Mouse (Mus musculus) kidney, postnatal 14 days (tissue): ENCODE results near the gene Vegfb.
A peak's percentile ranks its signal among the peaks of the same experiment; 100 is the strongest.

Source experiments
- DNase-seq: peaks from one replicate; pipeline ENCODE4 v3.0.0; 2022; ENCODE audit warnings: mixed read lengths

Gene Vegfb

DNA sequence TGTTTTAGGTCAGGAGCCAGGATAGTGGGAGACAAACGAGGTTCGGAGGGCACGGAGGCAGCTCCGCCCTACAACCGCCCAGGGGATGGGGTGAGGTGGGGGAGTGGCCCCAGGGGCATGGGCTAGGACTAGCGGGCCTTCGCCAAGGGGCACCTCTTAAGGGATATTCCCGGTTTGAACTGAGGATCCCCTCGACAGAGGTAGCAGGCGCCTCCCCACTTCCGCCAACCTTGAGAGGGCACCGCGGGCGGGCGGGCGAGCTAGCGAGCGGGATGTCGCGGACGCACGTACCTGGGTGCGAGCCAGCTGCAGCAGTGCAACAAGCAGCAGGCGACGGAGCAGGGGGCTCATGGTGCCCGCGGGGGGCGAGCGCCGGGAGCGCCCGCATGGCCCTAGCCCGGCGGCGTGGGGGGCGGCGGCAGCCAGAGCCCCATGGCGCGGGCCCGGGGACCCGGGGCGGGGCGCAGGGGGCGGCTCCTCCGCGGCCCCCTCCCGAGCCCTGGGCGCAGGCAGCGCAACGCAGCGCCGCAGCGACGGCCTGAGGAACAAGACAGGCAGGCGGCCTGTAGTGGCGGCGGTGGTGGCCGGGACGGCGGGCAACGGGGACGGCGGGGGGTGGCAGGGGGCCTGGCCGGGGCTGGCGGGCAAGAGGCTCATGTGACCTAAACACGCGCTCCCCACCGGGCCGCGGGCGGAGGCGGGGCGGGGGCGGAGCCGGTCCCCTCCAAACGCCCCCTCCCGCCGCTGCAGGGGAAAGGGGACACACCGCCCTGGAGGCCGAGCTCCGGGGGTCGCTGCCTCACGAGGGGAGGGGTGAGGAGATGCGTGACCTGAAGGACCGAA, at the start of gene Vegfb:
Gene Vegfb, minus strand, starts transcription at position 591 of the 843 bp plus-strand sequence.
- DNase-seq, result peak; percentile 84

- DNase-seq, result no peak
These were observed 46.6 kb upstream of the Vegfb start for GRCm38 (mm10) chr19:7034006-7034405.

GRCm38 (mm10) chr19:7029531-7029930, 42.1 kb upstream of the Vegfb start:
- no peak for DNase-seq

- DNase-seq, result peak; percentile 71
These were observed 32.8 kb upstream of the Vegfb start for GRCm38 (mm10) chr19:7020224-7020641.

DNA sequence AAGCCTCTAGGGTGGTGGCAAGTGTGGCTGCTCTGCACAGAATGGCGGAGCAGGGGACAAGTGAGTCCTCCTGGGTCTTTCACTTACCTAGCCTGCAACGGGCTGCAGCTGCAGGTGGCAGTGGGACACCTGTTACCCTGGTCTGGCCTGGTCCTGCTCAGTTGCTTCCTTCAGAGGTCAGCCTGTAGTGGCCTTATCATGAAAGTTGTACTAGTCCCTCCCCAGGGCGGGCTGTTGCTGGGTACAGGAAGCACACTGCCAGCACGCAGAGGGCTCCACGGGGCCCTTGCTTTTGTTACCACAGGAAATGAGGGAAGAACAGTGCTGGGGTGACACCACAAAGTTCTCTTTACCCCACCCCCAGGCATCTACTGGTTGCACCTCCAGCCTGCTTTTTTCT, 31.7 kb upstream of the Vegfb start, which contains the start of gene Fermt3:
Gene Fermt3, minus strand, starts transcription at position 279 of the 400 bp plus-strand sequence.
- DNase-seq, result no peak

DNA sequence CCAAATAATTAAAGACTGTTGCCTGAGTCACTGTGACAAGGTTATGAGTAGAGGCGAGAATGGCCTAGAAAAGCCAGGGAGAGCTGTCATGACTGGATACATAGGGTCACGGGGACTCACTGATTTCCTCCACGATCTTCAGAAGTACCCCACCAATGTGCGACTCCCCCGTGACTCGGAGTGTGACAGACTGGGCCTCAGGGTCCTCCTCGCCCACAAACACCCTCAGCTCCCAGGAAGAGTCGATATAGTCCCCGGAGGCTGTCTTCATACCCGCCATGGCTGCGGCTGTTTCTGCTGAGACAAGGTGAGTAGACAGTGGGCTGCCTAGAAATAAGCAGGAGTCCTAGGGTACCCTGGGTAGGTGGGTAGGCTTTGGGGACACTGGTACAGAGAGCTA, 31.1 kb upstream of the Vegfb start:
- DNase-seq, result no peak

DNA sequence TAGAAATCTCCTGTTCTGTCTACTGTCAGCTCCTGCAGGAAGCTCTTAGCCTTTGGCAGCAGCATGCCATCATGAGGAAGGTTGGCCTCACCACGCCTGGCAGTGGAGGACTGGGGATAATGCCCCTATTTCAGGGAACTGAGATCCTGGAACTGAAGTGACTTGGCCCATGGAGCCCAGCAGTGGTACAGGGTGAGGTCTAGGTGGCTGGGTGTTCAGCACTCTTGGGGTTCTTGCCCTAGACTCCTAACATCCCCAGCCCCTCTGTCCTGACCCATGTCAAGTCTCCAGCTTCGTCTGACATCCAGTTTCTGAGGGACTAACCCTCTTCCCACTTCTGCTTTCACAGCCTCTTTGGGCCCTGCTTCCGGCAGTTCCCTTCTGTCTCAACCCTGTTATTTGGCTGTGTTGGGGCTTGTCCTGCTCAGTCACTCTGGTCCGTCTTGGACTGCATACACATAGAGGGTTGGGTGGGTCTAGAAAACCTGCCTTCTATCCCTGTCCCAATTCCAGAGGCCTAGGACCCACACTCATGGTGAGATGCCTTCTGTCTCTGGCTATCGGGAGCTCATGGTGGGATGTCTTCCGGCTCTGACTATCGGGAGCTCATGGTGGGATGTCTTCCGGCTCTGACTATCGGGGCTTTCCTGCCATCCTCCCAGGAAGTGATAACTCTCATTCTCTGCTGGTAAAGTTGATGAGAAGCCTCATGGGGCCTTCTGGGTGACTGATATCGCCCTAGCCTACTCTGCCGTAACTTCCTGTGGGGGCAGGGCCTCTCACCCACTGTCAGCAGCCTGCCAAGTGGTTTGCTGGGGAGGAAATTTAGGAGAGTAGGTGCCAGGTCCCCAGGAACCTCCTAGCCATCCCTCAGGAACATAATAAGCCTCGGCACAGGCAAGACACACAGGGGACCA, 30.3 kb upstream of the Vegfb start:
- DNase-seq, result no peak

- DNase-seq, result no peak
These were observed 27.2 kb upstream of the Vegfb start for GRCm38 (mm10) chr19:7014481-7015135.

- peak; percentile 31 for DNase-seq
These were observed 26.5 kb upstream of the Vegfb start for GRCm38 (mm10) chr19:7013984-7014383.

DNA sequence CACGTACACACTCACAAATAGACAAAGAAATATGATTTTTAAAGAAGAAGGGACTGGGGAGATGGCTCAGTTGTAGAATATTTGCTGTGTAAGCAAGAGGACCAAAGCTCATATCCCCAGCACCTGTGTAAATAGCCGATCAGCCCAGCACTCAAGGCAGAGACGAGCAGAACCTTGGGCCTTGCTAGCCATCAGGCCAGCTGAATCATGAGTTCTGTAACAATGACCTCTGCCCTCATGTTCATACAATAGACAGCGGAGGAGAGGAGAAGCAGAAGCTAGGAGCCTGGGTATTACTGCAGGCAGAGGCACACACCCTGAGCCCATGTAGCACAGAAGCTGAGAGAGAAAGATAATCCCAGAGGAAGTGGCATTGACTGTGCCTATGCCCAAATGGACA, 25.0 kb upstream of the Vegfb start:
- no peak for DNase-seq

- no peak for DNase-seq
These were observed 19.6 kb upstream of the Vegfb start for GRCm38 (mm10) chr19:7006892-7007593.

GRCm38 (mm10) chr19:6999360-7000063, 12.1 kb upstream of the Vegfb start:
- no peak for DNase-seq

DNA sequence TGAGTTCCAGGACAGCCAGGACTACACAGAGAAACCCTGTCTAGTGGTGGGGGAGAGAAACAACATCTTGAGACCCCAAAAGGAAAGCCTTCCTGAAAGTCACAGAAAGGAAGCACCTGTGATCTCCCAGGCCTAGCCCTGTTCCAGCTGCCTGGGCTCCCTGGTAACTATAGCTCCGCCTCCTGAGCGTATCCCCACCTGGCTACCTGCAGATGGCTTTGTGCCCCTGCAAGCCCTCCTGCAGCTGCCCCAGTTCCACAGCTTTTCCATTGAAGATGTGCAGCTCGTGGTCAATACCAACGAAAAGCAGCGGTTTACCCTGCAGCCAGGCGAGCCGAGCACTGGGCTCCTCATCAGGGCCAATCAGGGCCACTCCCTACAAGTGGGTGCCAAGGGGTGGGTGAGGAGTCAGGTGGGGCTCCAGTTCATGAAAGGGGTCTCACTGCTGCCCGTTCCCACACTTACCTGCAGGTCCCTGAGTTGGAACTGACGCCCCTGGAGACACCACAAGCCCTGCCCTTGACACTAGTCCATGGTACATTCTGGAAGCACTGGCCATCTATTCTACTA, 10.4 kb upstream of the Vegfb start:
- no peak for DNase-seq

DNA sequence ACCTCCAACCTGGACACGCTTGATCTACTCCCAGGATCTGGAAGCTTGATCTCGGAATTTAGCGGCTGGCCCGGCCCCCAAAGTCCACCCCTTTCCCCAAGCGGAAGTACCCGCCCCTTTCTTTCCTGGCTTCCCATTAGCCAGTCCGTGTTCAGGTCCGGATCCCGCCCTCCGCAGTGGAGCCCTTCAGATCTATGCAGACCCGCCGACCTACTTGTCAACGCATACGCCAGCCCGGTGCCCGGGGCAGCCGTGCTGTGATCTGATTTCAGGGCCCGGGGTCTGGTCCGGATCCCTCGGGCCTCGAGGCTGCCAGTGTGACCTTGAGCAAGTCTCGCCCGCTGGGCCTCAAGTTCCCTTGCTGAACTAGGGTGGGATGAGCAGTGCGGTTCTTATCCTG, 8.6 kb upstream of the Vegfb start, which contains the start of the genes Nudt22 and Trpt1:
Gene Nudt22, minus strand, starts transcription at position 112 of the 400 bp plus-strand sequence.
Gene Trpt1, plus strand, starts transcription at position 126 of the 400 bp plus-strand sequence.
- peak; percentile 94 for DNase-seq

- no peak for DNase-seq
These were observed 8.0 kb upstream of the Vegfb start for GRCm38 (mm10) chr19:6995255-6995991.

GRCm38 (mm10) chr19:6994489-6994888, 7.0 kb upstream of the Vegfb start:
- no peak for DNase-seq

DNA sequence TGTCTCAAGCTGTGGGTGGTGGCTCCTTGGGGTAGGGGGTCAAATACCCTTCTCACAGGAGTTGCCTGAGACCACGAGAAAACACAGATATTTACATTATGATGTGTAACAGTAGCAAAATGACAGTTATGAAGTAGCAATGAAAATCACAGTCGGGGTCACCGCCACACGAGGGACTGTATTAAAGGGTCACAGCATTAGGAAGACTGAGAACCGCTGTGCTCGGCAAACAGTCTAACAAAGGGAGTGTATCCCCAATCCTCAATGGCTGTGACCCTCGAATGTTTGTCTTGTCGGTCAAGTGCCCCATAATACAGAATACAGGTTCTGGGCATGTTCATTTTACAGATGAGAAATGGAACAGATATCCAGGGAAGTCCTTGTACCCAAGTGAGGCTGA, 6.6 kb upstream of the Vegfb start:
- no peak for DNase-seq

GRCm38 (mm10) chr19:6993011-6993770, 5.7 kb upstream of the Vegfb start:
- DNase-seq, result no peak

- DNase-seq, result peak; percentile 98
These were observed 4.8 kb upstream of the Vegfb start, which contains the start of gene Dnajc4 for GRCm38 (mm10) chr19:6992011-6992858. TSS of gene Dnajc4 (minus strand) at chr19:6992572.
